ENCODE assay signal across 10 mouse cellular contexts in the genomic region with DNA sequence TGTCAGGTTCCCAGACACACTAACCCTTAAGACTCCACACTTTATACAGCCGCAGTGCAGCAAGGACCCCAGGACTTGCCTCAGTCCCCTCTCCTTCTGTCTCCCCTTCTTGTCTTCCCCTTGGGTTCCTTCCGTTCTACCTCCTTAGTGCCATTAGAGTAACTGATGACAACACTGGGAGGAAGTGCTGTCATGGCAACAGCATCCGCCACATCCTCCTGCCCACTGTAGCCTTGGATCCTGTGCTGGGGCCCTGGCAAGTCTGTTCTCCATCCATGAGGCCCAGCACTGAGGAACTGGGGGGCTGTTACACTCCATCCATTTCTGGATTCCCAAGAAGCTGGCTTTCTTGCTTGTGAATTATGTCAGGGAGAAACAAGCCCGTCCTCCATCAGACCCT. TPM values are rescaled to one million over a fixed set of nuclear protein-coding genes. Genes with fewer than 3 reads are reported as not detected.
DNase-seq lines count a peak whose midpoint lies in the region; ATAC-seq lines count a peak whose summit lies in the region.
"Had no signal": no experiment of that assay in that cellular context is flagged by ENCODE, and none has a peak within 500 bp of the region (broad histone marks: within the 10 kb centered on the region; RNA-seq: fewer than 3 reads in every experiment).

No protein-coding gene starts in this region.

- 32% methylated on average over 4 of the region's 4 CpGs for WGBS in neural tube, embryonic 15.5 days
- WGBS in intestine, embryonic 15.5 days: 27% methylated on average over 4 of the region's 4 CpGs

- peaks cover 38% of the 10 kb centered on the region for H3K4me1 ChIP-seq in neural tube, embryonic 15.5 days
- peaks cover 25% of the 10 kb centered on the region for H3K4me1 ChIP-seq in intestine, embryonic 15.5 days (replicated peaks)

- peak; percentile 55 for DNase-seq in layer of hippocampus, adult 11-12 months (ENCODE audit: low spot score)
- DNase-seq in layer of hippocampus, postnatal 25 days (ENCODE audit: extremely low spot score in 1 of 2, low spot score in 1 of 2): no peak
- peak; percentile 90 for DNase-seq in CD4-positive, CD25-positive, alpha-beta regulatory T cell, adult 2 months (ENCODE audit: low read depth, low spot score)
- DNase-seq in gastrocnemius, postnatal 4 days (ENCODE audit: low spot score in 2 of 2): no peak
- DNase-seq in cerebellum, adult 11-12 months: no peak
- DNase-seq: cerebellum, adult 18-20 months; heart, postnatal 10 days had no signal

- no peak overlapping the region for H3K27ac ChIP-seq in neural tube, embryonic 15.5 days (replicated peaks)
- no peak overlapping the region for H3K27ac ChIP-seq in intestine, embryonic 15.5 days

- peak overlapping the region; percentile 6; the same call in 1 of the 2 replicates for H3K4me2 ChIP-seq in neural tube, embryonic 15.5 days
- H3K4me2 ChIP-seq in intestine, embryonic 15.5 days (replicated peaks): no peak overlapping the region

- no peaks in the 10 kb centered on the region for H3K36me3 ChIP-seq in neural tube, embryonic 15.5 days
- no peaks in the 10 kb centered on the region for H3K36me3 ChIP-seq in intestine, embryonic 15.5 days

- H3K27me3 ChIP-seq in neural tube, embryonic 15.5 days (replicated peaks): 0 out of 2 replicates have a peak, but pooled peaks cover 5% of the 10 kb centered on the region
- peaks cover 53% of the 10 kb centered on the region for H3K27me3 ChIP-seq in intestine, embryonic 15.5 days (replicated peaks)

- ATAC-seq in common myeloid progenitor, adult 5-6 weeks (replicated peaks; ENCODE audit: low read depth, poor library complexity, severe bottlenecking): peak; percentile 76
- ATAC-seq in neural tube, embryonic 15.5 days (ENCODE audit: low FRiP score): no peak
- ATAC-seq in intestine, embryonic 15.5 days: no peak

- H3K4me3 ChIP-seq in neural tube, embryonic 15.5 days (replicated peaks): no peak overlapping the region
- no peak overlapping the region for H3K4me3 ChIP-seq in intestine, embryonic 15.5 days (replicated peaks)

- H3K9me3 ChIP-seq in neural tube, embryonic 15.5 days (replicated peaks): no peaks in the 10 kb centered on the region
- no peaks in the 10 kb centered on the region for H3K9me3 ChIP-seq in intestine, embryonic 15.5 days

- H3K9ac ChIP-seq in neural tube, embryonic 15.5 days (replicated peaks): no peak overlapping the region
- H3K9ac ChIP-seq in intestine, embryonic 15.5 days: no peak overlapping the region

RNA-seq across cellular contexts. Expression of a gene that starts 1.0 kb away (rescaled TPM):
- total RNA-seq in layer of hippocampus, postnatal 25 days (2021): 100 to 1,000 TPM; 754 to 837 TPM
- 40.8 and 56.1 TPM in 2 replicates for total RNA-seq in common myeloid progenitor, adult 5-6 weeks (2017)
- 4.6 and 5.3 TPM in 2 replicates for polyA plus RNA-seq in neural tube, embryonic 15.5 days (2015; fragmentation: Nextera tagmentation; extraction: Ambion mirVana)
- total RNA-seq in gastrocnemius, postnatal 4 days (2021): 1 to 10 TPM; 1.7 to 2.6 TPM
- polyA plus RNA-seq in intestine, embryonic 15.5 days (2015; fragmentation: Nextera tagmentation; extraction: Ambion mirVana): 0.16 and 0.43 TPM in 2 replicates

RNA-seq across cellular contexts. Expression of a gene that starts 6.0 kb away (rescaled TPM):
- 10 to 100 TPM; 60.2 to 61.8 TPM for total RNA-seq in layer of hippocampus, postnatal 25 days (2021)
- total RNA-seq in common myeloid progenitor, adult 5-6 weeks (2017): 49.9 and 62.2 TPM in 2 replicates
- polyA plus RNA-seq in neural tube, embryonic 15.5 days (2015; fragmentation: Nextera tagmentation; extraction: Ambion mirVana): 108 and 123 TPM in 2 replicates
- 10 to 100 TPM; 39.5 to 44.3 TPM for total RNA-seq in gastrocnemius, postnatal 4 days (2021)
- polyA plus RNA-seq in intestine, embryonic 15.5 days (2015; fragmentation: Nextera tagmentation; extraction: Ambion mirVana): 167 and 181 TPM in 2 replicates

RNA-seq across cellular contexts. Expression of a gene that starts 12.7 kb away (rescaled TPM):
- total RNA-seq in layer of hippocampus, postnatal 25 days (2021): 100 to 1,000 TPM; 104 to 110 TPM
- 723 and 923 TPM in 2 replicates for total RNA-seq in common myeloid progenitor, adult 5-6 weeks (2017)
- 551 and 796 TPM in 2 replicates for polyA plus RNA-seq in neural tube, embryonic 15.5 days (2015; fragmentation: Nextera tagmentation; extraction: Ambion mirVana)
- total RNA-seq in gastrocnemius, postnatal 4 days (2021): 100 to 1,000 TPM; 225 to 253 TPM
- 1,579 and 1,616 TPM in 2 replicates for polyA plus RNA-seq in intestine, embryonic 15.5 days (2015; fragmentation: Nextera tagmentation; extraction: Ambion mirVana)

RNA-seq across cellular contexts. Expression of a gene that starts 16.1 kb away (rescaled TPM):
- total RNA-seq in layer of hippocampus, postnatal 25 days (2021): 10 to 100 TPM; 23.0 to 25.1 TPM
- 0.23 TPM in 1 of 2 replicates, not detected in the other for total RNA-seq in common myeloid progenitor, adult 5-6 weeks (2017)
- 5.9 and 7.4 TPM in 2 replicates for polyA plus RNA-seq in neural tube, embryonic 15.5 days (2015; fragmentation: Nextera tagmentation; extraction: Ambion mirVana)
- total RNA-seq in gastrocnemius, postnatal 4 days (2021): 1 to 10 TPM; 1.6 to 1.7 TPM
- polyA plus RNA-seq in intestine, embryonic 15.5 days (2015; fragmentation: Nextera tagmentation; extraction: Ambion mirVana): 0.74 and 0.91 TPM in 2 replicates

RNA-seq across cellular contexts. Expression of a gene that starts 28.0 kb away (rescaled TPM):
- under 1 TPM; 0.27 to 0.80 TPM for total RNA-seq in layer of hippocampus, postnatal 25 days (2021)
- total RNA-seq in common myeloid progenitor, adult 5-6 weeks (2017): 0.14 TPM in 1 of 2 replicates, not detected in the other
- polyA plus RNA-seq in neural tube, embryonic 15.5 days (2015; fragmentation: Nextera tagmentation; extraction: Ambion mirVana): 0.11 and 0.14 TPM in 2 replicates
- under 1 TPM; 0.78 to 0.86 TPM for total RNA-seq in gastrocnemius, postnatal 4 days (2021)
- 0.05 and 0.11 TPM in 2 replicates for polyA plus RNA-seq in intestine, embryonic 15.5 days (2015; fragmentation: Nextera tagmentation; extraction: Ambion mirVana)

Comparison
In these comparisons a context has a peak if more than half of its experiments do, and no peak if none do; other contexts are left out.
1. DNase-seq: peak in layer of hippocampus, adult 11-12 months (single experiment) and CD4-positive, CD25-positive, alpha-beta regulatory T cell, adult 2 months (single experiment); none in layer of hippocampus, postnatal 25 days (0 of 2), gastrocnemius, postnatal 4 days (0 of 2) and cerebellum, adult 11-12 months (single experiment).
2. RNA of a gene that starts 1.0 kb away (total RNA-seq): 754 to 837 TPM in layer of hippocampus, postnatal 25 days; 40.8 to 56.1 TPM in common myeloid progenitor, adult 5-6 weeks and 1.7 to 2.6 TPM in gastrocnemius, postnatal 4 days; every median in the first group is over 10 times any median in the second.